Mouse (Mus musculus) lung, adult 2 months (tissue): ENCODE results near the gene B4galt1. TPM values are rescaled to one million over a fixed set of nuclear protein-coding genes. Genes with fewer than 3 reads are reported as not detected.

Experiments used
- DNase-seq: peaks from one replicate; pipeline ENCODE4 v3.0.0; 2022
- H3K4me1 ChIP-seq: fragments of 200-500 bp; 2 replicates; pipeline ENCODE4 v1.6.1; 2011; ENCODE audit warnings: low read length; ENCODE audit not compliant: control insufficient read depth, insufficient read depth
- H3K4me3 ChIP-seq: fragments of 200-500 bp; replicated peaks from 2 replicates; pipeline ENCODE3; 2011; ENCODE audit warnings: low read depth, mild to moderate bottlenecking, control low read depth, low read length; ENCODE audit errors: extremely low read depth
- CTCF ChIP-seq: fragments of 200-500 bp; IDR thresholded peaks from 2 replicates; pipeline ENCODE4 v1.5.1; 2011; ENCODE audit warnings: mild to moderate bottlenecking, low read length, control low read depth; ENCODE audit not compliant: insufficient read depth
- POLR2A ChIP-seq: fragments of 200-500 bp; IDR thresholded peaks from 2 replicates; pipeline ENCODE4 v1.6.1; 2011; ENCODE audit warnings: low read depth, mild to moderate bottlenecking, control low read depth, low read length, borderline replicate concordance; ENCODE audit errors: extremely low read depth
- WGBS: fragments of 180-500 bp; shearing (Covaris S2); methylation state at CpG from one replicate; pipeline ENCODE4 v1.1.7; 2018; 5-methylcytosine and 5-hydroxymethylcytosine counted together
- polyA plus RNA-seq: library from polyadenylated mRNA; depleted of rRNA; stranded (reverse); fragments of >200 nt; gene quantifications from 2 replicates; pipeline ENCODE4 v1.2.3, GENCODE M21; 2012

The B4galt1 gene
- polyA plus RNA-seq, 1 experiment: 44.6 TPM

GRCm38 (mm10) chr4:40834872-40835271 is 18.9 kb downstream of the B4galt1 start:
- DNase-seq: no peak
- TF ChIP-seq POLR2A (no peak), CTCF (no peak)
- H3K4me3 ChIP-seq: no peak overlapping the region
- peaks cover 37% of the 10 kb centered on the region for H3K4me1 ChIP-seq
- 75% methylated on average over 5 of the region's 5 CpGs for WGBS

DNA sequence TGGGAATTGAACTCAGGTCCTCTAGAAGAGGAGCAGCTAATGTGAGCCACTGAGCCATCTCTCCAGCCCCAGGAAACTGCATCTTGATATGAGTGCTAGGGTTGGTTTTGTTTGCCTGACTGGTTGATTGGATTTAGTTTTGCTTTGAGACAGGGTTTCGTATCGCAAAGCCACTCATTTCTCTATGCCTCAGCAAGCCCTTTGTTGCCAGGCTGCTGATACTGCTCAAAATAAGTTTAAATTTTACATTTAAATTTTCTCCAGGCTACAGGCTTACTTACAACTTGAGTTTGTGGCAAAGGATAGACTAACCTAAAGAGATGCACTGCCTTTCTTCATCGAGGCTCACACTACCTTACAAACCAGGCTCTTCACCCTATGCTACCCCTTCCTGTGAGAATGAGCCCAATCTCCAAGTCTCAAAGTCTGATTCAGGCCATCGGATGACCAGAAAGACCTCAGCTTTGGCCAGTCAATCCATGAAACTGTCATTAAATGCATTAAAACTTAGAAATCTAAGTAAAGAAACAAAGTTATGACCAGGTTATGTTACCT is 19.5 kb downstream of the B4galt1 start:
- H3K4me1 ChIP-seq: peaks cover 36% of the 10 kb centered on the region
- no peak for TF ChIP-seq POLR2A
- no peak for TF ChIP-seq CTCF

DNA sequence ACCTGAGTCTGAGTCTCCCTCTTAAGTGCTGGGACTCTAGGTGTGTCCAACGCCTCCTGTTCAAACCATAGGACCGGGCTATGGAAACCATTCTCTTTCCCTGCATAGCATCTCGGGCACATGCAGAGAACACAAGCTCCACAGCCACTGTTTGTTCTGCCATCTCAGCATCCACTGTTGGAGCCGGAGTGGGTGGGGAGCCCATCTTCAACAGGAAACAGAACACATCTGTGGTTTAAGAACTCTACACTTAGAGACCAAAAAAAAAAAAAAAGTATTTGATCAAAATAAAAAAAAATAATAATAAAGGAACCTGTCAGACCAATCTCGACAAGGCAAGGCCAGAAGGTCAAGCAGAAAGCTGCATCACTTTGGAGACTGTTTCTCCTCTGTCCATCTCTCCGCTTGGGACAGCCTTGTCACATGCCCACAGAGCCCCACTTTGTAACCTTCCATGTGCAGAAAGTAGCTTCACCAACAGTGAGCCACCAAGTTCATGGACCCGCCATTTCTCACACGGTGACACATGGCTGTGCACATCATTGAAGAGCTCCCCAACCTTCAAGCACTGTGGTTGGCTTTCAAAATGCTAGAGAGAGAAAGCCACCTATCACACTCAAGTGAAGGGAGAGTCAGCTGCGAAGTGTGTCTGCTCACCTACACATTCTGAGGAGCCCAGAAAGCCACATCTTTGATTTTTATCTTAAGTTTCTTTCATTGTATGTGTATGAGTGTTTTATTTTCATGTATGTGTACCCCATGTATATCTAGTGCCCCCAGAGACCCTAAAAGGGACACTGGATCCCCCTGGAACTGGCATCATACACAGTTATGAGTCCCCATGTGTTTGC is 20.2 kb downstream of the B4galt1 start:
- WGBS: 72% methylated on average over 9 of the region's 9 CpGs
- no peak for TF ChIP-seq CTCF
- no peak for TF ChIP-seq POLR2A
- no peak for DNase-seq
- no peak overlapping the region for H3K4me3 ChIP-seq
- peaks cover 34% of the 10 kb centered on the region for H3K4me1 ChIP-seq

More for the DNA sequence above, 19.5 kb downstream of the B4galt1 start:
- no peak for DNase-seq
- H3K4me3 ChIP-seq: no peak overlapping the region
- WGBS: 79% methylated on average over 4 of the region's 4 CpGs

DNA sequence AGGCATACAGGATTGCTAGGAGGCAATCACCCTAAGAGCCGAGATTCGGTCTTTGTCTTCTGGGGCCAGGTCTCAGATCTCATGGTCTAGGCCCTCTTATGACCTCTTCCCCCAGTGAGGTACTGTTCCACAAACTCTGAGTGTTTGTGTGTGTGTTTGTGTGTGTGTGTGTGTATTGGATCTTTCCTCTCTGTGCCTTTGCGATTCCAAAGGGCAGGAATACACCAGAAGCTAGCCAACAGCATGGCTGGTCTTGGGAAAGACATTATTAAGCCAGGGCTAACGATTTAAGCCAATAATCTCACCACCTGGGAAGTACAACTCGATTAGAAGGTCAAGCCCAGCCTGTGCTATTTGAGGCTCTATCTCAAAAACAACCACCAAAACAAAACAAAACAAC is 23.3 kb downstream of the B4galt1 start:
- Histone ChIP-seq H3K4me1 (peaks cover 18% of the 10 kb centered on the region), H3K4me3 (no peak overlapping the region)
- TF ChIP-seq POLR2A: no peak
- no peak for TF ChIP-seq CTCF
- no peak for DNase-seq
- 67% methylated on average over 5 of the region's 5 CpGs for WGBS

GRCm38 (mm10) chr4:40829654-40830400 is 24.0 kb downstream of the B4galt1 start:
- 68% methylated on average over 13 of the region's 13 CpGs for WGBS
- H3K4me1 ChIP-seq: peaks cover 21% of the 10 kb centered on the region
- H3K4me3 ChIP-seq: no peak overlapping the region
- TF ChIP-seq CTCF (no peak), POLR2A (no peak)
- DNase-seq: no peak

GRCm38 (mm10) chr4:40828910-40829309 is 24.9 kb downstream of the B4galt1 start:
- TF ChIP-seq CTCF (no peak), POLR2A (0 out of 2 replicates have a peak, but pooled peaks have one; percentile 11)
- DNase-seq: peak; percentile 51
- WGBS: 43% methylated on average over 7 of the region's 7 CpGs

DNA sequence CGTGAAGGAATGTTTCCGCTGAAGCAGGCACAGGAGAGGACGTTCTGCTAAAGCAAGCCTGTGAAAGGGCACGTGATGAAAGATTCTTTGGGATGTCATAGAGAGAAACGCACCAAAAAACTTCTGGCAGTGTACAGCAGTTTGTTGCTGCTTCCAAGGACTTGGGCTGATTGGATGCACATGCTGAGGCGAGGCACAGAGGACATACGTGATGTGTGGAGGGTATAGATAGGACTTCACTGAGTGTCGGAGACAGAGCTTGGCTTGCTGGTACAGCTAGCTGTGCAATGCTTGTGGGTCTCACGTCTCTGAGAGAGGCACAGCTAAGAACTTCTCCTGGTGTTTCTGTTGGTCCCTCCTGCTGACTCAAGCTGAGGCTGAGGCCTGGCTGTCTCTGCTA is 25.9 kb downstream of the B4galt1 start:
- 71% methylated on average over 9 of the region's 9 CpGs for WGBS
- TF ChIP-seq CTCF (no peak), POLR2A (no peak)
- DNase-seq: no peak

More at GRCm38 (mm10) chr4:40828910-40829309, 24.9 kb downstream of the B4galt1 start:
- Histone ChIP-seq H3K4me3 (no peak overlapping the region), H3K4me1 (peaks cover 24% of the 10 kb centered on the region)

GRCm38 (mm10) chr4:40826810-40827209 is 27.0 kb downstream of the B4galt1 start:
- peaks cover 24% of the 10 kb centered on the region for H3K4me1 ChIP-seq

More for the DNA sequence above, 25.9 kb downstream of the B4galt1 start:
- no peak overlapping the region for H3K4me3 ChIP-seq
- peaks cover 24% of the 10 kb centered on the region for H3K4me1 ChIP-seq

GRCm38 (mm10) chr4:40825981-40826380 is 27.8 kb downstream of the B4galt1 start:
- TF ChIP-seq POLR2A (no peak), CTCF (no peak)
- DNase-seq: no peak
- WGBS: 97% methylated on average over 2 of the region's 2 CpGs
- Histone ChIP-seq H3K4me1 (peaks cover 24% of the 10 kb centered on the region), H3K4me3 (no peak overlapping the region)

More at GRCm38 (mm10) chr4:40826810-40827209, 27.0 kb downstream of the B4galt1 start:
- no peak for DNase-seq
- H3K4me3 ChIP-seq: no peak overlapping the region
- 79% methylated on average over 2 of the region's 2 CpGs for WGBS
- no peak for TF ChIP-seq POLR2A
- no peak for TF ChIP-seq CTCF

- H3K4me3 ChIP-seq: no peak overlapping the region
- H3K4me1 ChIP-seq: peaks cover 22% of the 10 kb centered on the region
- whole genome bisulfite sequencing: 54% methylated on average over 5 of the region's 5 CpGs
- DNase-seq: no peak
- TF ChIP-seq CTCF (no peak), POLR2A (no peak)
Observed at GRCm38 (mm10) chr4:40825146-40825545, 28.7 kb downstream of the B4galt1 start.
